Comparison of ENCODE assay signal across 7 mouse cellular contexts in genomic region chr8:69716403-69717231, GRCm38 (mm10). TPM values are rescaled to one million over a fixed set of nuclear protein-coding genes. Genes with fewer than 3 reads are reported as not detected.
A peak's percentile ranks its signal among the peaks of the same experiment; 100 is the strongest.
DNase-seq lines count a peak whose midpoint lies in the region; ATAC-seq lines count a peak whose summit lies in the region.

No protein-coding gene starts in this region.

- peak overlapping the region; percentile 99 for H3K9ac ChIP-seq in intestine, embryonic 15.5 days

- intact Hi-C loops in gastrocnemius, postnatal 36 days (cut with DNase I), result loop anchor here (1.0 to 2.0 kb wide), 2 partner anchors 33 to 92 kb away; partner anchors contain the start of genes Zfp868 and Zfp963
- intact Hi-C loops in left cerebral cortex, postnatal 25 days (cut with DNase I), result loop anchor here (1.0 to 2.0 kb wide), 3 partner anchors 33 to 91 kb away; partner anchors contain the start of genes Zfp868, Zfp963 and Zfp964

- WGBS in intestine, embryonic 15.5 days, result under 1% methylated on average over 52 of the region's 52 CpGs
- under 1% methylated on average over 52 of the region's 52 CpGs for WGBS in midbrain, embryonic 10.5 days

- peak; percentile 99 for ATAC-seq in intestine, embryonic 15.5 days

- H3K4me3 ChIP-seq in intestine, embryonic 15.5 days (replicated peaks), result peak overlapping the region; percentile 99
- H3K4me3 ChIP-seq in midbrain, embryonic 10.5 days, result peak overlapping the region; percentile 96

- H3K4me2 ChIP-seq in intestine, embryonic 15.5 days (replicated peaks), result peak overlapping the region; percentile 55

- peak overlapping the region; percentile 100 for H3K27ac ChIP-seq in intestine, embryonic 15.5 days
- peak overlapping the region; percentile 99 for H3K27ac ChIP-seq in midbrain, embryonic 10.5 days (replicated peaks)

- peaks cover 12% of the 10 kb centered on the region for H3K4me1 ChIP-seq in intestine, embryonic 15.5 days (replicated peaks)
- H3K4me1 ChIP-seq in midbrain, embryonic 10.5 days, result peaks cover 25% of the 10 kb centered on the region

- no peaks in the 10 kb centered on the region for H3K9me3 ChIP-seq in intestine, embryonic 15.5 days
- H3K9me3 ChIP-seq in midbrain, embryonic 10.5 days (replicated peaks), result no peaks in the 10 kb centered on the region

- no peaks in the 10 kb centered on the region for H3K27me3 ChIP-seq in intestine, embryonic 15.5 days (replicated peaks)
- H3K27me3 ChIP-seq in midbrain, embryonic 10.5 days (ENCODE audit: low read depth, poor library complexity, severe bottlenecking), result no peaks in the 10 kb centered on the region

- DNase-seq in adrenal gland, adult 2 months, result peak; percentile 96
- peak; percentile 92 for DNase-seq in embryo, embryonic 11.5 days (ENCODE audit: low read depth, low spot score)
- peak; percentile 87 to 93 for DNase-seq in gastrocnemius, postnatal 36 days
- DNase-seq in left cerebral cortex, postnatal 25 days (ENCODE audit: low spot score in 2 of 2), result peak; percentile 93 to 100
- DNase-seq in midbrain, embryonic 10.5 days (ENCODE audit: low spot score), result peak; percentile 92
- DNase-seq in right cerebral cortex, postnatal 4 days, result peak; percentile 93

- no peaks in the 10 kb centered on the region; the same call in 1 of the 2 replicates for H3K36me3 ChIP-seq in intestine, embryonic 15.5 days
- peaks cover 23% of the 10 kb centered on the region for H3K36me3 ChIP-seq in midbrain, embryonic 10.5 days

RNA-seq across cellular contexts. Expression of gene Zfp869, which starts 6.1 kb away (rescaled TPM):
- total RNA-seq in adrenal gland, adult 2 months (2021), result 10 to 100 TPM; 22.3 to 25.3 TPM
- polyA plus RNA-seq in adrenal gland, adult 2 months (2012; rRNA removed), result 0.27 and 0.48 TPM in 2 replicates
- total RNA-seq in gastrocnemius, postnatal 36 days (2021), result 10 to 100 TPM in 1 of 2 experiments, 1 to 10 TPM in 1; 8.7 to 11.4 TPM
- polyA plus RNA-seq in intestine, embryonic 15.5 days (2015; fragmentation: Nextera tagmentation; extraction: Ambion mirVana), result 23.2 and 24.3 TPM in 2 replicates
- 10 to 100 TPM; 18.3 to 18.7 TPM for total RNA-seq in left cerebral cortex, postnatal 25 days (2021)
- 32.1 and 33.6 TPM in 2 replicates for polyA plus RNA-seq in midbrain, embryonic 10.5 days (2016; fragmentation: Nextera tagmentation; extraction: Ambion mirVana)

RNA-seq across cellular contexts. Expression of gene Zfp963, which starts 33.2 kb away (rescaled TPM):
- 1 to 10 TPM; 2.6 to 5.0 TPM for total RNA-seq in adrenal gland, adult 2 months (2021)
- polyA plus RNA-seq in adrenal gland, adult 2 months (2012; rRNA removed), result 0.51 and 1.3 TPM in 2 replicates
- total RNA-seq in gastrocnemius, postnatal 36 days (2021), result 1 to 10 TPM; 2.9 to 3.0 TPM
- polyA plus RNA-seq in intestine, embryonic 15.5 days (2015; fragmentation: Nextera tagmentation; extraction: Ambion mirVana), result 5.7 and 6.1 TPM in 2 replicates
- total RNA-seq in left cerebral cortex, postnatal 25 days (2021), result 1 to 10 TPM; 4.0 to 4.3 TPM
- 6.1 and 6.9 TPM in 2 replicates for polyA plus RNA-seq in midbrain, embryonic 10.5 days (2016; fragmentation: Nextera tagmentation; extraction: Ambion mirVana)

RNA-seq across cellular contexts. Expression of gene Gm20422, which starts 58.1 kb away (rescaled TPM):
- 1 to 10 TPM in 1 of 2 experiments, not detected in 1; 2.3 TPM for total RNA-seq in adrenal gland, adult 2 months (2021)
- polyA plus RNA-seq in adrenal gland, adult 2 months (2012; rRNA removed), result 0.25 and 0.33 TPM in 2 replicates
- 1 to 10 TPM; 1.3 to 2.4 TPM for total RNA-seq in gastrocnemius, postnatal 36 days (2021)
- polyA plus RNA-seq in intestine, embryonic 15.5 days (2015; fragmentation: Nextera tagmentation; extraction: Ambion mirVana), result 0.49 TPM in 1 of 2 replicates, not detected in the other
- total RNA-seq in left cerebral cortex, postnatal 25 days (2021), result 1 to 10 TPM in 1 of 2 experiments, under 1 TPM in 1; 0.73 to 1.1 TPM
- 0.43 TPM in 1 of 2 replicates, not detected in the other for polyA plus RNA-seq in midbrain, embryonic 10.5 days (2016; fragmentation: Nextera tagmentation; extraction: Ambion mirVana)

Comparison
In these comparisons a context has a peak if more than half of its experiments do, and no peak if none do; other contexts are left out.
1. Peak in every context shown above with its lines: DNase-seq, ATAC-seq, H3K4me3 ChIP-seq and H3K27ac ChIP-seq.